Comparison of ENCODE assay signal across 14 mouse cellular contexts in genomic region chr4:48546568-48547496, GRCm38 (mm10). TPM values are rescaled to one million over a fixed set of nuclear protein-coding genes. Genes with fewer than 3 reads are reported as not detected.
DNase-seq lines count a peak whose midpoint lies in the region; ATAC-seq and TF ChIP-seq lines count a peak whose summit lies in the region.
"Had no signal": no experiment of that assay in that cellular context is flagged by ENCODE, and none has a peak within 500 bp of the region (broad histone marks: within the 10 kb centered on the region; RNA-seq: fewer than 3 reads in every experiment).

No protein-coding gene starts in this region.

- no peak overlapping the region for H3K4me2 ChIP-seq in embryonic facial prominence, embryonic 13.5 days
- H3K4me2 ChIP-seq in hindbrain, embryonic 14.5 days (replicated peaks), result no peak overlapping the region

- 0 out of 2 replicates have a peak overlapping the region, but pooled peaks have one; percentile 32 for H3K9ac ChIP-seq in embryonic facial prominence, embryonic 13.5 days
- peak overlapping the region; percentile 25; the same call in 1 of the 2 replicates for H3K9ac ChIP-seq in hindbrain, embryonic 14.5 days

- peak overlapping the region; percentile 3 for H3K27ac ChIP-seq in heart, embryonic 10.5 days
- H3K27ac ChIP-seq in embryonic facial prominence, embryonic 13.5 days, result no peak overlapping the region
- H3K27ac ChIP-seq in hindbrain, embryonic 14.5 days, result peak overlapping the region; percentile 63
- H3K27ac ChIP-seq in left cerebral cortex, adult 2 months, result no peak overlapping the region
- H3K27ac ChIP-seq: gastrocnemius, adult 2 months had no signal

- H3K4me1 ChIP-seq in heart, embryonic 10.5 days, result peaks cover 74% of the 10 kb centered on the region
- H3K4me1 ChIP-seq in embryonic facial prominence, embryonic 13.5 days, result peaks cover 74% of the 10 kb centered on the region
- H3K4me1 ChIP-seq in hindbrain, embryonic 14.5 days (replicated peaks; ENCODE audit: control insufficient read depth, insufficient read depth, low read length), result peaks cover 61% of the 10 kb centered on the region

- no peaks in the 10 kb centered on the region for H3K9me3 ChIP-seq in heart, embryonic 10.5 days
- H3K9me3 ChIP-seq in embryonic facial prominence, embryonic 13.5 days, result no peaks in the 10 kb centered on the region
- no peaks in the 10 kb centered on the region for H3K9me3 ChIP-seq in hindbrain, embryonic 14.5 days (ENCODE audit: control insufficient read depth, low read length)

- ATAC-seq in embryonic facial prominence, embryonic 13.5 days (ENCODE audit: insufficient number of reproducible peaks, insufficient read depth, low FRiP score, low TSS enrichment, low read depth), result no peak
- ATAC-seq in hindbrain, embryonic 14.5 days (ENCODE audit: low FRiP score), result peak; percentile 46; the same call in 1 of the 2 replicates

- no peaks in the 10 kb centered on the region for H3K36me3 ChIP-seq in heart, embryonic 10.5 days
- H3K36me3 ChIP-seq in embryonic facial prominence, embryonic 13.5 days, result peaks cover 4% of the 10 kb centered on the region; the same call in 1 of the 2 replicates
- H3K36me3 ChIP-seq in hindbrain, embryonic 14.5 days (replicated peaks; ENCODE audit: control insufficient read depth, insufficient read depth), result no peaks in the 10 kb centered on the region

- 64% methylated on average over 9 of the region's 9 CpGs for WGBS in heart, embryonic 10.5 days
- 56% methylated on average over 9 of the region's 9 CpGs for WGBS in embryonic facial prominence, embryonic 13.5 days
- WGBS in hindbrain, embryonic 14.5 days, result 18% methylated on average over 9 of the region's 9 CpGs

- no peak overlapping the region for H3K4me3 ChIP-seq in heart, embryonic 10.5 days
- H3K4me3 ChIP-seq in embryonic facial prominence, embryonic 13.5 days, result no peak overlapping the region
- no peak overlapping the region for H3K4me3 ChIP-seq in hindbrain, embryonic 14.5 days (replicated peaks; ENCODE audit: low read length)
- H3K4me3 ChIP-seq in left cerebral cortex, adult 2 months, result no peak overlapping the region
- H3K4me3 ChIP-seq: gastrocnemius, adult 2 months had no signal

- no peak for TF ChIP-seq CTCF in left cerebral cortex, adult 2 months (IDR thresholded peaks at IDR 0.05)

- no peak for DNase-seq in heart, embryonic 10.5 days (ENCODE audit: low spot score)
- DNase-seq in heart, adult 8-10 months (ENCODE audit: low spot score), result no peak
- no peak for DNase-seq in hindbrain, embryonic 14.5 days (ENCODE audit: low spot score)
- DNase-seq in neural tube, embryonic 10.5 days (ENCODE audit: extremely low spot score, low spot score), result peak; percentile 27
- DNase-seq in left cerebral cortex, adult 2 months (ENCODE audit: extremely low spot score in 1 of 2, low spot score in 2 of 2), result no peak
- DNase-seq in ovary, postnatal 10 days (ENCODE audit: low spot score), result no peak
- no peak for DNase-seq in T-cell, adult 2 months (ENCODE audit: low spot score)
- DNase-seq: gastrocnemius, adult 2 months; heart, postnatal 36 days; kidney, postnatal 4 days; lung, postnatal 4 days; thymus, postnatal 25 days had no signal

- intact Hi-C loops in left cerebral cortex, adult 2 months (cut with DNase I), result no loop called here

- no peaks in the 10 kb centered on the region for H3K27me3 ChIP-seq in heart, embryonic 10.5 days (ENCODE audit: insufficient read depth, poor library complexity, severe bottlenecking)
- no peaks in the 10 kb centered on the region for H3K27me3 ChIP-seq in embryonic facial prominence, embryonic 13.5 days
- no peaks in the 10 kb centered on the region for H3K27me3 ChIP-seq in hindbrain, embryonic 14.5 days (ENCODE audit: control insufficient read depth, insufficient read depth, low read length)

RNA-seq across cellular contexts. Expression of gene Msantd3, which starts 7.1 kb away (rescaled TPM):
- polyA plus RNA-seq in heart, embryonic 10.5 days (2016; fragmentation: Nextera tagmentation; extraction: Ambion mirVana), result 29.7 and 32.3 TPM in 2 replicates
- 10 to 100 TPM; 15.8 to 22.8 (median 19.3) TPM for total RNA-seq in heart, adult 8-10 months (2022)
- 34.9 and 43.3 TPM in 2 replicates for polyA plus RNA-seq in embryonic facial prominence, embryonic 13.5 days (2015; fragmentation: Nextera tagmentation; extraction: Ambion mirVana)
- polyA plus RNA-seq in hindbrain, embryonic 14.5 days (2014; fragmentation: Nextera tagmentation; extraction: Ambion mirVana), result 23.3 and 26.6 TPM in 2 replicates
- 10 to 100 TPM; 21.9 to 22.4 TPM for total RNA-seq in left cerebral cortex, adult 2 months (2021)

RNA-seq across cellular contexts. Expression of gene Tmeff1, which starts 38.1 kb away (rescaled TPM):
- 51.6 and 76.4 TPM in 2 replicates for polyA plus RNA-seq in heart, embryonic 10.5 days (2016; fragmentation: Nextera tagmentation; extraction: Ambion mirVana)
- 10 to 100 TPM in 2 of 4 experiments, 1 to 10 TPM in 2; 7.1 to 12.0 (median 9.5) TPM for total RNA-seq in heart, adult 8-10 months (2022)
- polyA plus RNA-seq in embryonic facial prominence, embryonic 13.5 days (2015; fragmentation: Nextera tagmentation; extraction: Ambion mirVana), result 59.5 and 66.1 TPM in 2 replicates
- 333 and 365 TPM in 2 replicates for polyA plus RNA-seq in hindbrain, embryonic 14.5 days (2014; fragmentation: Nextera tagmentation; extraction: Ambion mirVana)
- 100 to 1,000 TPM; 113 to 119 TPM for total RNA-seq in left cerebral cortex, adult 2 months (2021)
- polyA plus RNA-seq: liver, adult 2 months had no signal

Comparison
In these comparisons a context has a peak if more than half of its experiments do, and no peak if none do; other contexts are left out.
1. H3K27ac ChIP-seq: peak in heart, embryonic 10.5 days (single experiment) and hindbrain, embryonic 14.5 days (single experiment); none in embryonic facial prominence, embryonic 13.5 days (single experiment) and left cerebral cortex, adult 2 months (single experiment).